Mouse (Mus musculus) adipocyte (in vitro differentiated cells): ENCODE results near the gene Dynlt1b.
"Not testable (repeated sequence)": the region's sequence is repeated elsewhere in the genome, so short reads cannot be mapped to it uniquely, and the experiment has no call there.

ENCODE experiments used
- DNase-seq: peaks from one replicate; pipeline ENCODE4 v3.0.0-alpha.2; 2016; ENCODE audit warnings: low spot score

Dynlt1b gene

GRCm38 (mm10) chr17:6429945-6430344, at the start of gene Dynlt1b:
Gene Dynlt1b, plus strand, starts transcription at chr17:6430112.
- DNase-seq: peak; percentile 99

GRCm38 (mm10) chr17:6380182-6380841, 49.6 kb upstream of the Dynlt1b start:
- not testable (repeated sequence) for DNase-seq

DNA sequence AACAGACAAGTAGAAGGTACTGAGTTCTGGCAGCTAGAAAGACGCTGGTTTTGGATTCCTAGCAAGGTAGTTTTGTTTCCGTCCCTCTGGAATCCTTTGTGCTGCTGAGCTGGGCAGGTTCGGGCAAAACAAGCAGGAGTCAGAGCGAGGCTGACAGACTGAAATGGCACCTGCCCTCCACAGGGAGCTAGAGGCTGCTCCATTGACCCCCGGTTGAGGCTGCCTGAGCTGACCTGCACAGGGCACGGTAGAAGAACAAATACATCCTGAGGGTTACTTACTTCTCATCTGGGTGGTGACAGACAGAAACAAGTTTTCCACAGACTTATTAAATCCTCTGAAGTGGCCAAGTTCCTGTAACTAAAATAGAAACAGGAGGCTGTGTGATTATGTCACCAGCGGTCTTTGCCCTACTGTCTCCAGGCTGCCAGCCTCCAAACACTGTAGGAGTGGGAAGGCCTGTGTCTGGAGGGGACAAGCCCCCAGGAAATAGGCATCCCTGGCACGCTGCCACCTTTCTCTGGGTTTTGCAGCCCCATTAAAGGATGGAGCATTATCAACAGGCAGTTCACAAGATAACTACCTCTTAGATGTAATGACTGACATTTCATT, 48.7 kb upstream of the Dynlt1b start:
- DNase-seq: not testable (repeated sequence)

DNA sequence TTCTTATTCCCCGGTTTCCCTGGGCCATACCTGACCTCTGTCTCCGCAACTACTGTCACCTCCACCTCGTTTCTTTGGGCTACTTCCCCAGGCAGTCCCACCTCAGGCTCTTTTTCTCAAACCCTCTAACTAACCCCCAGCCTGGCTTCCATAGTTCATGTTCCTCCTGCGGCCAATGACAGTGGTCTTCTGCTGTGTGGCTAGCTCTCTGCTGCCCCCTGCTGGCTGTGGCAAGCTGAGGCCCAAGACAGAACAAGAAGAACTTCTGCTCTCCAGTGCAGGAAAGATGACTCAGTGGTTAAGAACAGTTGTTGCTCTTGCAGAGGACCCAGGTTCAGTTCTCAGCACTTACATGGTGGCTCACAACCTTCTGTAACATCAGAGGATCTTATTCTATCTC, 43.0 kb upstream of the Dynlt1b start:
- not testable (repeated sequence) for DNase-seq

DNA sequence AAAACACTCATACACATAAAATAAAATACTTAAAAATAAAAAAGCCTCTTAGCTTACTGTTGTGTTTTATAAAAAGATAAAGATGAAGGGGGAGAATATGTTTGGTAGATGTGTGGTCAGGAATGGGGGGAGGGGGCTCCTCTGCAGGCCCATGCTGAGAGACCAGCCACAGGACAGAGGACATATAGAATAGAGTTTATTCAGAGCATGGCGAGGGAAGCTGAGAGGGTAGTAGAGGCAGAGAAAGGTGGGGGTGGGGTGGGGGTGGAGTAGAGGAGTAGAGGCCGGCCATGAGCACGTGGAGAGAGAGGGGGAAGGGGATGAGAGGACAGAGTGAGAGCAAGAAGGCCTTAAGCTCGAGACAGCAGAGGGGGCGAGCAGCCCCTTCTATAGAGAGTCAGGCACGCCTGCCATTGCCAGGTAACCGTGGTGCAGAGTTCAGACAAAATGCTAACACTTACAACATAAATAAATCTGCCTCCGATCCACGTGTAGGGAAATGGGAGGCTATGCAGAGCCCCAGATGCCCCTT, 42.5 kb upstream of the Dynlt1b start:
- not testable (repeated sequence) for DNase-seq

DNA sequence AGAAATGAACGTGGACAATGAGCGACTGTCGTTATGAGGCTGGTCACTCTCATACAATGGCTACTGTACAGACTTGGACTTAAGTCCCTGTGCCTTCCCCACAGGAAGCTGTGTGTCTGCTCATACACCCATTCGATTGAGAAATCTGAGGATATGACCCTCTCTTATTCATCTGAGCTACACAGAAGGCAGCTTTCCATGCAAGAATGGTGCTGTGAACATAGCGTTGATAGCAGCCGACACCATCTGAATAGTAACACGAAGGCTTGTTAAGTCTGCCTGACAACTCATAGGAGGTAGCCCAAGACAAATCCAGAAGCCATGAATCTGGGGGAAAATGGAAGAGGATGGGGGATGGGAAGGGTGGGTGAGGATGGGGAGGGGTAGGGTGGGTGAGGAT, 40.4 kb upstream of the Dynlt1b start:
- not testable (repeated sequence) for DNase-seq

DNA sequence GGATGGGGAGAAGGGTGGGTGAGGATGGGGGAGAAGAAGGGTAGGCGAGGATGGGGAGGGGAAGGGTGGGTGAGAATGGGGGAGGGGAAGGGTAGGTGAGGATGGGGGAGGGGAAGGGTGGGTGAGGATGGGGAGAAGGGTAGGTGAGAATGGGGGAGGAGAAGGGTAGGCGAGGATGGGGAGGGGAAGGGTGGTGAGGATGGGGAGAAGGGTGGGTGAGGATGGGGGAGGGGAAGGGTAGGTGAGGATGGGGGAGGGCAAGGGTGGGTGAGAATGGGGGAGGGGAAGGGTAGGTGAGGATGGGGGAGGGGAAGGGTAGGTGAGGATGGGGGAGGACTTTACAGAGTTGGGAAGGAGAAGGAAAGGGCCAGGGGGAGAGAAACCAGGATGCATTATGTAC, 39.2 kb upstream of the Dynlt1b start:
- not testable (repeated sequence) for DNase-seq

DNA sequence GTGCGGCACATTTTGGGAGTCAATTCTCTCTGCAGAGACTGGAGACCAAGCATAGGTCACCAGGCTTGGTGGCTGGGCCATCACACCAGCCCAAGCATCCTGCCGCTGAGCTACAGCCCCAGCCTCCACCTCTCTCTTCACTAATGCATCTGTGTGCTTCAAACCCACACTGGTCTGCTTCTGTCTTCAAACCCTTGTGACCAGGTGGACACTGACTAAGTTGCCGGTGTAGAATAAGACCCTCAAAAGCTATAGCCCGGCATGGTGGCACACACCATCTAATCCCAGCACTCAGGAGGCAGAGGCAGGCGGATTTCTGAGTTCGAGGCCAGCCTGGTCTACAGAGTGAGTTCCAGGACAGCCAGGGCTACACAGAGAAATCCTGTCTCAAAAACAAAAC, 38.2 kb upstream of the Dynlt1b start:
- not testable (repeated sequence) for DNase-seq

DNA sequence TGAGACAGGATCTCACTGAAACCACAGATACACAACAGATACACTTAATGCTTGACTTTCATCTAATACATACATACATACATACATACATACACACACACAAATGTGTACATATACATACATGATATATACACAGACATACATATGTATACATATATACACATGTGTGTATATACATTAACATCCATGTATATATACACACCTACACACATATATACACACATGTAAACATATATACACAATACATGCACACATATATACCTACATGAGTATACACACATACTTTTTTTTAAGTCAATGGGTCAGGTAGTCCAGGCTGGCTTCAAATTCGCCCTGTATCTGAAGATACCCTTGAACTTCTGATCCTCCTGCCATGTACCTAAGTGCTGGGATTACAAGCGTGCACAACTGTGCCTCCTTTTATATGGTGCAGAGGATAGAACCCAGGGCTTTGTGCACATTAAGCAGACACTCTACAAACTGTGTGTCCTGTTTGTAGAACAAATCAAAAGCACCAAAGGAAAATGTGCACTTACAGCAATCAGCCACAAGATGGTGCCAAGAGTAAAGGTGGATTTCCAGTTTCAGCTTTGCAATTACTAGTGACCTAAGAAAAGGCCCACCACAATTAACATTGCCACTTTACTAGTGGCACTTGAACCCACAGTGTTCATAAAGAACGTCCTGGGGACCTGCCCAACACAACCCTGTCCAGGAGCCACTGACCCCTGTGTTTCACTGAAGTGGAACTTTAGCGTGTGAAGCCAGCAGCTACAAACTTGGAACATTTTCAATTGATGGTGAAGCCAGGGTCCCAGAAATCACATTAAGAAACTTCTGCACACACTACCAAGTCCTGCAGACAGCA, 37.2 kb upstream of the Dynlt1b start:
- not testable (repeated sequence) for DNase-seq

DNA sequence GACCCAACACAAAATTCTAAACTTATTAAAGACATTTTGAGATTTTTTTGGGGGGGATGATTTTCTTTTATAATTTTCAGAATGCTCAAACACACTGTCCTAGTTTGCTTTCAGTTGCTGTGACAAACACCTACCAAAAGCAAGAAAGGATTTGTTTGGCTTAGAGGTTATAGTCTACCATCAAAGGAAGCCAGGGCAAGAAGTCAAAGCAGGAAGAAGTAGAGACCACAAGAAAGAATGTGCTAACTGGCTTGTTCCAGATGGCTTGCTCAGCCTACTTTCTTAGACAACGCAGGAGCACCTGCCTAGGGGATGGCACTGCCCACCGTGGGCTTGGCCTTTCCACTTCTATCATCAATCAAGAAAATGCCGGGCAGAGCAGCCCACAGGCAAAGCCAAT, 31.8 kb upstream of the Dynlt1b start:
- not testable (repeated sequence) for DNase-seq

DNA sequence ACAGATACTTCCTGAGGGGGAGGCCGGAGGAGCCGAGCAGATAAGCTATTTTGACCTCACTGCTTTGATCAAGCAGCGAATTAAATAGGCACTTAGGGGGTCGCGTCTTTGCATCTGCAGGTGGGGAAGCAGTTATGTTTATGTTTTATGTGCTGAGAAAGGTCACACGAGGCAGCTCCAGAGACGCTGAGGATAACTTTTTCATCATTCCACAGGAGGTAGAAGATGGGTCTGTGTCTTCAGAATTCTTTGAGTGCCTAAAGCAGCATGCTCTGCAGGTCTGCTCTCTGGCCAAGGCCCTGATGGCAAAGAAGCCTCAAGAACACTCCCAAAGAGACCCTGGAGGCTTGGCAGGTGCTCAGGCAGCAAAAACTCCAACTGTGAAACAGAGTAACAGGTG, 31.1 kb upstream of the Dynlt1b start:
- DNase-seq: not testable (repeated sequence)

DNA sequence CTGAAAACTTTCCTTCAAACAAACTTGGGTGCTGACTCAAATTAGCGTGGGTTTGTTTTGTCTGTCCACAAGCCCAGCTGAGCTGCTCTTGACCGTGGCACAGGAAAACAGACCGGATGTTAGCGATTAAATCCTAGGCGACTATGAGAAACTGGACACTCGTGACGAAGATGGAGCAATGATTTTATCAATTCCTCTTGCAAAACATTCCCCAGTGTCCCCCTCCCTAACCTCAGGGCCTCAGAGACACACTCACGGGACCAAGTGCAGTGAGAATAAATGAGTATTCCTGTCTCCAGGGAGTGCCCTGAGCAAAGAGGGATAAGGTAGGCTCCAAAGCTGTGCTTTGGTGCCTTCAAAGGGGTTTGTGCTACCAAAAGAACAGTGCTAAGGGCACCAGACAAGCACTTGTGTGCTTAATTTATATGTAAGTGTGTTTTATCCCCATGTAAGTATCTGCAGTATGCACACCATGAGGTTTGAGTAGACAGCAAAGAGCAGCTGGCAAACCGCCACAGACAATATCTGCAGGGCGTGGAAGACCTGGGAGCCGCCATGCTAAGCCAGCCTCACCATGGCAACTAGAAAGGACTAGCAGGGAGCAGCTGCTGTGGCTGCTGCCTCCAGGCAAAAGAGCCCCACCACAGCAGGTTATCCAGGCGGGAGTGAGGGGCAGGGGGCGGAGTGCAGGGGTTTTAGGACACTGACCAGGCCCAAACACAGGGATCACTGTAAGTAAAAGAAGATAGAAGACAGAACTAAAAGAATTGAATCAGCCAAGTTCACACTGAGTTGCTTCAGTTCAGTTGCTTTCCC, 30.4 kb upstream of the Dynlt1b start:
- not testable (repeated sequence) for DNase-seq

- DNase-seq: not testable (repeated sequence)
These were observed 29.8 kb upstream of the Dynlt1b start for GRCm38 (mm10) chr17:6400097-6400489.

- DNase-seq: not testable (repeated sequence)
These were observed 25.4 kb upstream of the Dynlt1b start for GRCm38 (mm10) chr17:6404493-6404892.

DNA sequence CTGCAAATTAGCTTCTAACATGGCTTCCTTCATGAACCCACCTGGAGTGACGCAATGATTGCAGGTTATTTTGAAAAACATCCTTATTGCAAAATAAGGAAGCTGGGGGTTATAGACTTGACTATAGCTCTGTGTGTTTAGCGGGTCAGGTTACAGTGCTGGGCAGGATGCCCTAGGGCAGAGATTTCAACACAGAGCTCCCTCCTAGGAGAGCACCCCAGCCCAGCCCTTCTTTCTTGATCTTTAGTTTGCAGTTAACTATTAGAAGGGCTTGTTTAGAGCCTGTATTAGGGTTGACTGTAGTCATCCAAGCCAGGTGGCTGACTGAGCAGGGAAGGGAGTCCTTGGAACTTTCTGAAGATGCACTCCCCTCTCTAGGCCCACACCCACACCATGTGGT, 22.9 kb upstream of the Dynlt1b start:
- DNase-seq: not testable (repeated sequence)

GRCm38 (mm10) chr17:6410713-6411213, 19.1 kb upstream of the Dynlt1b start:
- not testable (repeated sequence) for DNase-seq

DNA sequence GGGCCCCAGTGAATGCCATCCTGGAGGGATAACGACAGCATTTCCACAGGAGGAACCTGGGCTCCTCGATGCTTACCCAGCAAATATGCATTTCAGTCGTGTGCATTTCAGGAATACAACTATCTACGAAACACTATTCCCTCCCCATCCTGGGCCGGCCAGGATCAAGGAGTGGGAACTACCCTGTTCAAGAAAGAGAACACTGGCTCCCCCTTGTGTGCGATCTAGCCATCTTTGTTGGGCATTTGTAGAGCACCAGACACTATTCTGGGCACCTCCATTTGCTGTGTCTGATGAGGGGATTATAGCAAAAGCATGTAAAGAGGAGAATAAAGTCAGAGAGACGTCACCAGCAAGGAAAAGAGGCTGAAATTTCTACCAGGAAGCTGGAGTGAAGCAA, 12.8 kb upstream of the Dynlt1b start:
- not testable (repeated sequence) for DNase-seq

GRCm38 (mm10) chr17:6420557-6420956, 9.4 kb upstream of the Dynlt1b start:
- DNase-seq: not testable (repeated sequence)

GRCm38 (mm10) chr17:6421547-6422326, 8.2 kb upstream of the Dynlt1b start:
- DNase-seq: peak; percentile 29

DNA sequence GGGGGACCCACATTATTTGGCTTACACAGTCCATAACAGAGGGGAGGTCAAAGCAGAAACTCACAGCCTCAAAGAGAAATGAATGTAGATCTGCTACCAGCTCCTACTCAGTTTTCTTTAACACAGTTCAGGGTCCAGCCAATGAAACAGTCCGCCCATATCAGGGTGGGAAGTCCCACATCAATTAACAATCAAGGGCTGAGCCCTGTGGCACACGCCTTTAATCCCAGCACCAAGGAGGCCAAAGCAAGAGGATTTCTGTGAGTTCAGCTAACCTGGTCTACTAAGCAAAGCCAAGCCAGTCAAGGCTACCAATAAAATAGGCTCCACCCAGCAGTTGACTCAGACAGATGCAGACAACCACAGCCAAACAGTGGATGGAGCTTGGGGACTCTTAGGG, 7.5 kb upstream of the Dynlt1b start:
- DNase-seq: not testable (repeated sequence)

DNA sequence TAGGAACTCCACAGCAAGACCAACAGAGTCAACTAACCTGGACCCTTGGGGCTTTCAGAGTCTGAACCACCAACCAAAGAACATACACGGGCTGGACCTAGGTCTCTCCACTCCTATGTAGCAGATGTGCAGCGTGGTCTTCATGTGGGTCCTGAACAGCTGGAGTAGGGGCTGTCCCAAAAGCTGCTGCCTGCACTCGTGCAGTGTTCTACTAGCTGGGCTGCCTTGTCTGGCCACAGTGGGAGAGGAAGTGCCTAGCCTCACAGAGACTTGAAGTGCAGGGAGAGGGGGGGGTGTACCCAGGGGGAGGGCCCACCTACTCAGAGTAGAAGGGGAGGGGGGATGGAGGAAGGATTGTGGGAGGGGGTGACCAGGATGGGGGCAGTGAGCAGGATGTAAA, 7.1 kb upstream of the Dynlt1b start:
- DNase-seq: not testable (repeated sequence)
